In genomic region chr8:70541081-70541480, GRCm38 (mm10) we compare ENCODE assay signal across 8 mouse cellular contexts. TPM values are rescaled to one million over a fixed set of nuclear protein-coding genes. Genes with fewer than 3 reads are reported as not detected.
DNase-seq lines count a peak whose midpoint lies in the region; ATAC-seq and TF ChIP-seq lines count a peak whose summit lies in the region.

No protein-coding gene starts in this region.

- WGBS in heart, embryonic 13.5 days = 59% methylated on average over 5 of the region's 5 CpGs
- WGBS in forebrain, embryonic 14.5 days = 85% methylated on average over 5 of the region's 5 CpGs
- WGBS in liver, embryonic 15.5 days (ENCODE audit: insufficient replicate concordance) = 59% methylated on average over 5 of the region's 5 CpGs

- no peak for ATAC-seq in heart, embryonic 13.5 days (ENCODE audit: extremely low read depth, insufficient number of reproducible peaks, low FRiP score, low TSS enrichment)
- no peak for ATAC-seq in forebrain, embryonic 14.5 days
- ATAC-seq in liver, embryonic 15.5 days (ENCODE audit: insufficient read depth) = no peak

- H3K27me3 ChIP-seq in heart, embryonic 13.5 days (replicated peaks) = no peaks in the 10 kb centered on the region
- H3K27me3 ChIP-seq in E14TG2a.4 (ENCODE audit: insufficient read depth, low read length) = no peaks in the 10 kb centered on the region
- H3K27me3 ChIP-seq in forebrain, embryonic 14.5 days (replicated peaks; ENCODE audit: control insufficient read depth, insufficient read depth, low read length) = no peaks in the 10 kb centered on the region
- no peaks in the 10 kb centered on the region for H3K27me3 ChIP-seq in liver, embryonic 15.5 days

- H3K27ac ChIP-seq in heart, embryonic 13.5 days (replicated peaks) = peak overlapping the region; percentile 95
- H3K27ac ChIP-seq in forebrain, embryonic 14.5 days (ENCODE audit: low read depth, low read length) = no peak overlapping the region
- peak overlapping the region; percentile 100 for H3K27ac ChIP-seq in liver, embryonic 15.5 days (replicated peaks)

- H3K9me3 ChIP-seq in heart, embryonic 13.5 days = no peaks in the 10 kb centered on the region
- no peaks in the 10 kb centered on the region for H3K9me3 ChIP-seq in E14TG2a.4 (ENCODE audit: low read length)
- H3K9me3 ChIP-seq in forebrain, embryonic 14.5 days (replicated peaks; ENCODE audit: control insufficient read depth, low read length) = no peaks in the 10 kb centered on the region
- no peaks in the 10 kb centered on the region for H3K9me3 ChIP-seq in liver, embryonic 15.5 days (replicated peaks)

- peak overlapping the region; percentile 74 for H3K4me3 ChIP-seq in heart, embryonic 13.5 days
- H3K4me3 ChIP-seq in E14TG2a.4 (replicated peaks; ENCODE audit: low read length) = peak overlapping the region; percentile 98
- no peak overlapping the region for H3K4me3 ChIP-seq in forebrain, embryonic 14.5 days (ENCODE audit: low read depth, low read length)
- H3K4me3 ChIP-seq in liver, embryonic 15.5 days (replicated peaks) = peak overlapping the region; percentile 94

- H3K36me3 ChIP-seq in heart, embryonic 13.5 days = peaks cover 15% of the 10 kb centered on the region
- peaks cover 57% of the 10 kb centered on the region for H3K36me3 ChIP-seq in E14TG2a.4 (ENCODE audit: insufficient read depth, low read length)
- peaks cover 11% of the 10 kb centered on the region for H3K36me3 ChIP-seq in forebrain, embryonic 14.5 days (ENCODE audit: control insufficient read depth, insufficient read depth, low read length)
- peaks cover 17% of the 10 kb centered on the region for H3K36me3 ChIP-seq in liver, embryonic 15.5 days (replicated peaks)

- intact Hi-C loops in left cerebral cortex, postnatal 36 days (cut with DNase I) = no loop called here

- no peak for DNase-seq in heart, adult 11 months
- DNase-seq in forebrain, embryonic 14.5 days (ENCODE audit: low spot score) = no peak
- DNase-seq in T-cell, adult 2 months (ENCODE audit: low spot score) = no peak
- DNase-seq in left cerebral cortex, postnatal 36 days (ENCODE audit: low spot score in 2 of 2) = no peak
- no peak for DNase-seq in right cerebral cortex, adult 2 months (ENCODE audit: low spot score in 2 of 2)

- TF ChIP-seq CTCF in E14TG2a.4 (conservative IDR thresholded peaks at IDR 0.05; ENCODE audit: low read length) = no peak

- H3K4me1 ChIP-seq in heart, embryonic 13.5 days = peaks cover 46% of the 10 kb centered on the region
- H3K4me1 ChIP-seq in E14TG2a.4 (replicated peaks; ENCODE audit: low read depth, low read length) = peaks cover 61% of the 10 kb centered on the region
- H3K4me1 ChIP-seq in forebrain, embryonic 14.5 days (ENCODE audit: control insufficient read depth, insufficient read depth, low read length) = peaks cover 12% of the 10 kb centered on the region
- H3K4me1 ChIP-seq in liver, embryonic 15.5 days (replicated peaks) = peaks cover 79% of the 10 kb centered on the region

- peak overlapping the region; percentile 93 for H3K9ac ChIP-seq in heart, embryonic 13.5 days
- H3K9ac ChIP-seq in forebrain, embryonic 14.5 days (ENCODE audit: low read length) = no peak overlapping the region
- peak overlapping the region; percentile 94 for H3K9ac ChIP-seq in liver, embryonic 15.5 days

- H3K4me2 ChIP-seq in heart, embryonic 13.5 days = peak overlapping the region; percentile 87
- peak overlapping the region; percentile 95 for H3K4me2 ChIP-seq in forebrain, embryonic 14.5 days (ENCODE audit: low read length)
- H3K4me2 ChIP-seq in liver, embryonic 15.5 days = peak overlapping the region; percentile 99

RNA-seq across cellular contexts. Expression of gene Ell, which starts 1.8 kb away (rescaled TPM):
- 11.6 and 12.5 TPM in 2 replicates for polyA plus RNA-seq in heart, embryonic 13.5 days (2015; fragmentation: Nextera tagmentation; extraction: Ambion mirVana)
- 15.1 TPM in 2 replicates for polyA plus RNA-seq in forebrain, embryonic 14.5 days (2014; fragmentation: Nextera tagmentation; extraction: Ambion mirVana)
- polyA plus RNA-seq in liver, embryonic 15.5 days (2015; fragmentation: Nextera tagmentation; extraction: Ambion mirVana) = 11.8 and 14.2 TPM in 2 replicates
- 10 to 100 TPM; 19.1 to 20.7 TPM for total RNA-seq in left cerebral cortex, postnatal 36 days (2021)

RNA-seq across cellular contexts. Expression of gene Kxd1, which starts 13.3 kb away (rescaled TPM):
- 65.8 and 71.2 TPM in 2 replicates for polyA plus RNA-seq in heart, embryonic 13.5 days (2015; fragmentation: Nextera tagmentation; extraction: Ambion mirVana)
- 49.1 and 57.9 TPM in 2 replicates for polyA plus RNA-seq in forebrain, embryonic 14.5 days (2014; fragmentation: Nextera tagmentation; extraction: Ambion mirVana)
- 28.9 and 30.2 TPM in 2 replicates for polyA plus RNA-seq in liver, embryonic 15.5 days (2015; fragmentation: Nextera tagmentation; extraction: Ambion mirVana)
- total RNA-seq in left cerebral cortex, postnatal 36 days (2021) = 10 to 100 TPM; 45.0 to 49.7 TPM

RNA-seq across cellular contexts. Expression of gene Fkbp8, which starts 13.6 kb away (rescaled TPM):
- polyA plus RNA-seq in heart, embryonic 13.5 days (2015; fragmentation: Nextera tagmentation; extraction: Ambion mirVana) = 240 and 251 TPM in 2 replicates
- polyA plus RNA-seq in forebrain, embryonic 14.5 days (2014; fragmentation: Nextera tagmentation; extraction: Ambion mirVana) = 363 and 380 TPM in 2 replicates
- polyA plus RNA-seq in liver, embryonic 15.5 days (2015; fragmentation: Nextera tagmentation; extraction: Ambion mirVana) = 163 and 186 TPM in 2 replicates
- total RNA-seq in left cerebral cortex, postnatal 36 days (2021) = 100 to 1,000 TPM; 403 to 432 TPM

RNA-seq across cellular contexts. Expression of gene Uba52, which starts 30.5 kb away (rescaled TPM):
- polyA plus RNA-seq in heart, embryonic 13.5 days (2015; fragmentation: Nextera tagmentation; extraction: Ambion mirVana) = 842 and 891 TPM in 2 replicates
- polyA plus RNA-seq in forebrain, embryonic 14.5 days (2014; fragmentation: Nextera tagmentation; extraction: Ambion mirVana) = 709 and 911 TPM in 2 replicates
- polyA plus RNA-seq in liver, embryonic 15.5 days (2015; fragmentation: Nextera tagmentation; extraction: Ambion mirVana) = 466 and 562 TPM in 2 replicates
- 100 to 1,000 TPM; 828 to 997 TPM for total RNA-seq in left cerebral cortex, postnatal 36 days (2021)

RNA-seq across cellular contexts. Expression of gene Rex1bd, which starts 34.5 kb away (rescaled TPM):
- polyA plus RNA-seq in heart, embryonic 13.5 days (2015; fragmentation: Nextera tagmentation; extraction: Ambion mirVana) = 116 and 125 TPM in 2 replicates
- polyA plus RNA-seq in forebrain, embryonic 14.5 days (2014; fragmentation: Nextera tagmentation; extraction: Ambion mirVana) = 174 and 199 TPM in 2 replicates
- 58.0 and 60.5 TPM in 2 replicates for polyA plus RNA-seq in liver, embryonic 15.5 days (2015; fragmentation: Nextera tagmentation; extraction: Ambion mirVana)
- total RNA-seq in left cerebral cortex, postnatal 36 days (2021) = 100 to 1,000 TPM; 106 to 108 TPM
